Mouse (Mus musculus): ENCODE data around the gene Gna11.

Gene Gna11

GRCm38 (mm10) chr10:81542727-81543460, 2.1 kb downstream of the Gna11 start:
- DNase-seq (ENCODE audit: low spot score in 2 of 2), result no peak

- no peak for DNase-seq (ENCODE audit: low spot score in 2 of 2)
Measured at GRCm38 (mm10) chr10:81541803-81542202, 3.2 kb downstream of the Gna11 start.

- DNase-seq (ENCODE audit: low spot score in 2 of 2), result no peak
Measured at GRCm38 (mm10) chr10:81541363-81541762, 3.6 kb downstream of the Gna11 start.

- DNase-seq (ENCODE audit: low spot score in 2 of 2), result no peak
Measured at GRCm38 (mm10) chr10:81538321-81539048, 6.5 kb downstream of the Gna11 start.

GRCm38 (mm10) chr10:81537429-81537828, 7.6 kb downstream of the Gna11 start:
- DNase-seq (ENCODE audit: low spot score in 2 of 2), result no peak

GRCm38 (mm10) chr10:81536734-81537133, 8.3 kb downstream of the Gna11 start:
- no peak for DNase-seq (ENCODE audit: low spot score in 2 of 2)

- no peak for DNase-seq (ENCODE audit: low spot score in 2 of 2)
Measured at GRCm38 (mm10) chr10:81534826-81535225, 10.2 kb downstream of the Gna11 start.

GRCm38 (mm10) chr10:81526779-81527178, 18.2 kb downstream of the Gna11 start:
- peak in 1 of 2 experiments; percentile 62 for DNase-seq (ENCODE audit: low spot score in 2 of 2)

GRCm38 (mm10) chr10:81525017-81525694, 19.8 kb downstream of the Gna11 start:
- DNase-seq (ENCODE audit: low spot score in 2 of 2), result no peak

- no peak for DNase-seq (ENCODE audit: low spot score in 2 of 2)
Measured at GRCm38 (mm10) chr10:81524051-81524605, 20.9 kb downstream of the Gna11 start, which contains the start of gene Gna15. Gna15 (minus strand) TSS chr10:81524225.

GRCm38 (mm10) chr10:81523570-81523969, 21.4 kb downstream of the Gna11 start:
- no peak for DNase-seq (ENCODE audit: low spot score in 2 of 2)

- DNase-seq (ENCODE audit: low spot score in 2 of 2), result no peak
Measured at GRCm38 (mm10) chr10:81523142-81523541, 21.8 kb downstream of the Gna11 start.

GRCm38 (mm10) chr10:81519978-81520365, 25.0 kb downstream of the Gna11 start:
- DNase-seq (ENCODE audit: low spot score in 2 of 2), result no peak

GRCm38 (mm10) chr10:81519227-81519977, 25.6 kb downstream of the Gna11 start:
- DNase-seq (ENCODE audit: low spot score in 2 of 2), result no peak

- peak in 1 of 2 experiments; percentile 55 for DNase-seq (ENCODE audit: low spot score in 2 of 2)
Measured at GRCm38 (mm10) chr10:81518546-81518945, 26.4 kb downstream of the Gna11 start.

GRCm38 (mm10) chr10:81517227-81517626, 27.8 kb downstream of the Gna11 start:
- DNase-seq (ENCODE audit: low spot score in 2 of 2), result no peak

GRCm38 (mm10) chr10:81513798-81514197, 31.2 kb downstream of the Gna11 start:
- DNase-seq (ENCODE audit: low spot score in 2 of 2), result no peak

- DNase-seq (ENCODE audit: low spot score in 2 of 2), result no peak
Measured at GRCm38 (mm10) chr10:81510246-81510810, 34.7 kb downstream of the Gna11 start.

GRCm38 (mm10) chr10:81507691-81508489, 37.1 kb downstream of the Gna11 start:
- no peak for DNase-seq (ENCODE audit: low spot score in 2 of 2)

- no peak for DNase-seq (ENCODE audit: low spot score in 2 of 2)
Measured at GRCm38 (mm10) chr10:81507095-81507494, 37.9 kb downstream of the Gna11 start.
